Mouse (Mus musculus): ENCODE data around the gene Epp13.
"Not testable (repeated sequence)": the region's sequence is repeated elsewhere in the genome, so short reads cannot be mapped to it uniquely, and the experiment has no call there.

Gene Epp13

DNA sequence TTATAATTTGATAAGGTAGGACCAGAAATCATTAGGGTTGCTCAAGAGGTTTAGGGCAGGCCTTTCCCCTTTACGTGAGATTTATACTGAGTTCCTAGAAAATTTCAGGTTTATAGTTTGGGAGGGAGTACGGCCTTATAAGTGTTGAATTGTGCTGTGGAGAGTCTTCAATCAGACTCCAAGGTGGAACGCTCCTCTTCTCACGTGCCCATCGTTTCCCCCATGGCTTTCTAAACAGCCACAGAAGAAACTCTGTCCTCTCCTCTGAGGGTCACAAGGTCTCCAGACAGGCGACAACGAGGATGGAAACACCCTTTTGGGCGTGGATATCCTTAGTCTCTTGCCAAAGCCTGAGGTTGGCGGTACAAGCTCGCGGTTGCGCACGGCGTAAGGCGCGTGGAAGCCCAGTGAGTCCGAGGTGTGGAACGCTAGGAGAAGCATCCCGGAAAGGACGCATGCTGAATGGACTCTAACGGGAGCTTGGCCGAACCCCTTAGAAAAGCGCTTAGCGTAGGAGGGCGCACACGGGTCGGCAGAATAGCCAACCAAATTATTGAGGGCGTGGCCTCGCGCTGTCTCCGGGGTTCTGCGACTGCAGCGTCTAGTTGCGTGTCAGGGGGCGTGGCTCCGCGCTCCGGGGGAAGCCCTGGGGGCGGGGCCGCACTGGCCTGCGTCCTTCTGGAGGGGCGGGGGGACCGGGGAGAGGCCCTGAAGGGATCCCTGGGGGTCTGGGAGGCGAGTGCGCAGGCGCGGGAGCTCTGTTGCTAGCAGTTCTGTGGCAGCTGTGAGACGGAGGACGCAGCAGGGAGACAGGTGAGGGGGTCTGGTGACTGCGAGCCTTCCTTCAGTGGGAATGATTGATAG is 33.6 kb downstream of the Epp13 start, which contains the start of gene Zfp667:
Zfp667 (plus strand) TSS at position 738 of the 864 bp plus-strand sequence.
- peak; percentile 94 for DNase-seq

DNA sequence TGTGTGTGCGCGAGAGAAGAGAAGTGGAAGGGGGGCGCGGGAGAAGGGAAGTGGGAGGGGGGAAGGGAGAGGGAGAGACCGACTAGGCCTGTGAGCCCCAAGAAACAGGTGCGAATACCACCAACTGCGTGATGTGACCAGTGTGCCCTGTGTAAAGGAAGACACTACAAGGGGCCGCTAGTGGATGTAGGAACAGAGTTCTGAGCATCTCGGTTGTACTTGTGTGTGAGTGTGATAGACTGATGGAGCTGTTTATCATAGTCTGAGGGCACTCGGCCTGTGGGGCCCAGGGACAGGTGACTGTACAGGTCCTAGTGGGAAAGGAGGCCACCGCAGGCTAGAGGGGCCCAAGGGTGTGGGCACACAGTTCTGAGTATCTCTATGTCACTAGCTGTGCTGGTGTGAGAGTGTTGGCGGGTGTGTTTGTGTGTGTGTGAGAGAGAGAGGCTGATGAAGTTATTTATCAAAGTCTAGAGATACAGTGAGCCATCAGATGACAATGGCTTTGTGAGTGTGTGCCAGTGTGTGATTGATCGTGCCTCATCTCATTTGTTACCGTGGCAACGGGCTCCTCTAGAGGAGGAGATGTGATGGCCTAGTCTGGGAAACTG is 34.5 kb downstream of the Epp13 start:
- DNase-seq, result peak; percentile 33

DNA sequence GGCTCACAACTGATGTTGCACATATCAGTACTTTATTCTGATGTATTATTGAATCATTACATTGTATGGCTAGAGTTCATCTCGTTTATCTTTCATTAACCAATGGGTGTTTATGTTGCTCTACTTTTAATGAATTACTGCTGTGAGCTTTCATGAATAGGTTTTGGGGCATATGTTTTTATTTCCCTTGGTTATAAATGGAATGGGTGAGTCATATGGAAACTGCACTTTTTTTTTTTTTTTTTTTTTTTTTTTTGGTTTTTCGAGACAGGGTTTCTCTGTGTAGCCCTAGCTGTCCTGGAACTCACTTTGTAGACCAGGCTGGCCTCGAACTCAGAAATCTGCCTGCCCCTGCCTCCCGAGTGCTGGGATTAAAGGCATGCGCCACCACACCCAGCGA is 38.6 kb downstream of the Epp13 start:
- not testable (repeated sequence) for DNase-seq

DNA sequence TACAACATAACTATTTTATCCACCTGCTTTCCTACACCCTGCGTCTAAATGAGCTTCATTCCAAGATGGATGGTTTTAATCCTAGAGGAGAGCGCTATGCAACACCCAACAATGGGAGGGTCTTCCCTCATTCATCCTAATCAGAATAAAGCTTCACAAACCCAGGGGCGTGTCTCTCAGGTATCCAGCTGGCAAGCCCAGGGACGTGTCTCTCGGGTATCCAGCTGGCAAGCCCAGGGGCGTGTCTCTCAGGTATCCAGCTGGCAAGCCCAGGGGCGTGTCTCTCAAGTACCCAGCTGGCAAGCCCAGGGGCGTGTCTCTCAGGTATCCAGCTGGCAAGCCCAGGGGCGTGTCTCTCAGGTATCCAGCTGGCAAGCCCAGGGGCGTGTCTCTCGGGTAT is 48.3 kb downstream of the Epp13 start:
- not testable (repeated sequence) for DNase-seq

DNA sequence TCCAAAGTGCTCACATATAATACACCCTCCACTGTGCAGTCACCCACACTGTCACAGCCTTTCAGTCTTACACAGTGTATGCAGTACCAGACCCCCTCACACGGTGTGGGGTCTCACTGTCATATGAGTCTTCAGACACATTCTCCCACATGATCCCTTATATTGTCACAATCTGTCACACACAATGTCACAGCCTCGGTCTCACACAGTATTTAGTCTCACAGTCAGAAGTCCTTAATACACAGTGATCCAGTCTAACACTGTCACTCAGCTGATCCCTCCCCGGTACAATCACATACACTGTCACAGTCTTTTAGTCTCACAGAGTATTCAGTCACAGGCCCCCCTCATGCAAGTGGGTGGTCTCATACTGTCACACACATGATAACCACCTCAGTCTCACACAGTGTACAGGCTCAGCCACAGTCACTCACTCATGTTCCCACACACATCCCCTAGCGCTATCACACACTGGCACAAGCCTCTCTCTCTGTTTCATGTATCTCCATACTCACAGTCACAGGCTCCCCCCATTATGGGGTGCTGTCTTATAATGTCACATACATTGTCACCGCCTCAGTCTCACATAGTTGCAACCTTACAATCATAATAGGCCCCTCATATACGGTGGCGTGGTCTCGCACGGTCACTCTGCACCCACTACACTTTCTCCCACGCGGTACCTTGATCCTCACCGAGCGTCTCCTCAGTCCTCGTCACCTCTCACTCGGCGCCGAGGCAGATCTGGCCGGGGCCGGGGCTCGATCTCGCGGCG is 78.1 kb downstream of the Epp13 start:
- peak; percentile 29 for DNase-seq

DNA sequence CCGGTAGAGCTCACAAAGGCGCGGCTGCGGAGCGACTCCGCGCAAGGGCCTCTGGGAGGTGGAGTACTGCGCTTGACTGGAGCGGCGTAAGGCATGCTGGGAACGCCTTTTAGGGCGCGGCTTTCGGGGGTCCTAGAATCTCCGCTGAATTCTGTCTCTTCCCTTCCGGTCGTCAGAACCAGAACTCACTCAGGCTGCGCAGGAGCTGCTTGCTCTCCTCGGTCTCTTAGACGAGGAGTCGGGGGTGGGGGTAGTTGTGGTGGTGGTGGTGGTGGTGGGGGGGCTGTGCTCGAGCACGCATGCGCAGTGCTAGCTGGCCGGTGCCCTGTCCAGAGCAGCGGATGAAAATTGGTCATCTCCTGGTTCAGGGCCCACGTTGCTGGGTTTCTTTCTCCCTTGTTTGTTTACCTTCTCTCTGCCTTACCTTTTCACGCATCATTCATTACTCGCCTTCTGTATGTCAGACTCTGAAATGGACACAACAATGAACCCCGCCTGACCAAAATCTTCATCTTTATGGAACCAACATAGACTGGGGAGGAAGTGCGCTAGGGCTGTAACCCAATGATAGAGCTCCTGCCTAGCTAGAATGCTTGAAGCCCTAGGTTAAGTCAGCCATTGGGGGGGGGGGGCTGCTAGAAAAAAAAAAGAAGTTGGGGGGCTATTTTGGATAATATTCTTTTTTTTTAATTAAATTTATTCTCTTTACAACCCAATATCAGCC is 78.9 kb downstream of the Epp13 start, which contains the start of gene Zfp583:
Zfp583 (minus strand) TSS at position 53 of the 724 bp plus-strand sequence.
- peak; percentile 88 for DNase-seq
